Mouse (Mus musculus): ENCODE results near the gene Rnf121.

DNA sequence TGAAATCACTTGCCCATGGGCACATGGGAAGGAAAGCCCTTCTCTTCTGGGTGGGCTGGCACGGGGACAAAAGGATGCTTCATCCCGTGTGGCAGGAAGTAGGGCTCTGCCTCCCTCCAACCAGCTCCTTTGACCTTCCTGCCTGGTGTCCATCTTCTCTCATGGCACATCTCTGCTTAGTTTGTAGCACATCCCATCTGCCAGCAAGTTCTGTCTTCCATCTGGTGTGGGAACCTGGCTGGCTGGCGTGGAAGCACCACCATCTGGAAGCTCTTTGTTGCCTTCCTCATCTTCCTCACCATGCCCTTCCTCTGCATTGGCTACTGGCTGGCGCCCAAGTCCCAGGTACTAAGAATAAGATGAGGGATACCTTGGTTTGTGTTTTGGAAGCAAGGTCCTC lies 22.1 kb upstream of the Rnf121 start:
- TF ChIP-seq CTCF (IDR thresholded peaks at IDR 0.05; ENCODE audit: borderline replicate concordance, extremely low read depth, insufficient read depth, insufficient read length) (no peak), POLR2A (IDR thresholded peaks at IDR 0.05; ENCODE audit: borderline replicate concordance, extremely low read depth, insufficient read depth, insufficient read length, poor library complexity, severe bottlenecking) (no peak)
